Mouse (Mus musculus): ENCODE results near the gene Tmsb4x. TPM values are rescaled to one million over a fixed set of nuclear protein-coding genes. Genes with fewer than 3 reads are reported as not detected.

Tmsb4x gene
- polyA plus RNA-seq, 1 experiment, result 1,421 TPM

DNA sequence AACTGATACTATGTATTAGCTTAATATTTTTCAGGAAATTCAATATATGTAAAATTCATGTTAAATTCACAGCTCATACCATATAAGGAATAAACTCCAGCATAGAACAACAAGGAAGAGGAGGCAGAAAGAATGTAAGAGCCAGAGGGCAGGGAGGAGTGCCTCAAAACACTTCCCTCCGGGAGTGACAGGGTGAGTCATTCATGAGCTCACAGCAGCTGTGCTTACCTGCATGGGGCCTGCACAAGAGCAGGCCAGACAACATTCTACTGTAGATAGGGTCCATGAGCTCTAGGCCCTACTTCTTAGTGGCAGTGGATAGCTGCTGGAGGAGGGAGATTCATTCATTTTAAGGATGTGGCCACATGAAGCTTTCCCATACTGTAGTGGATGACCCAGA lies 20.7 kb upstream of the Tmsb4x start:
- H3K4me3 ChIP-seq (ENCODE audit: insufficient read depth, poor library complexity, severe bottlenecking), result no peak overlapping the region
- TF ChIP-seq MYOD1 (IDR thresholded peaks at IDR 0.05; ENCODE audit: control insufficient read depth, insufficient read length, low read depth) (peak; percentile 81), FOSL1 (IDR thresholded peaks at IDR 0.05; ENCODE audit: insufficient read depth, low read length, poor library complexity, severe bottlenecking) (no peak)
- no peaks in the 10 kb centered on the region for H3K36me3 ChIP-seq (ENCODE audit: control insufficient read depth, insufficient read depth)
- H3K27me3 ChIP-seq (ENCODE audit: control insufficient read depth, insufficient read depth, insufficient read length), result no peaks in the 10 kb centered on the region
- H3ac ChIP-seq (ENCODE audit: control insufficient read depth, insufficient read length, low read depth), result no peak overlapping the region
- H3K79me3 ChIP-seq (ENCODE audit: low read depth), result no peaks in the 10 kb centered on the region
- H3K79me2 ChIP-seq (ENCODE audit: control insufficient read depth, insufficient read depth), result no peaks in the 10 kb centered on the region

DNA sequence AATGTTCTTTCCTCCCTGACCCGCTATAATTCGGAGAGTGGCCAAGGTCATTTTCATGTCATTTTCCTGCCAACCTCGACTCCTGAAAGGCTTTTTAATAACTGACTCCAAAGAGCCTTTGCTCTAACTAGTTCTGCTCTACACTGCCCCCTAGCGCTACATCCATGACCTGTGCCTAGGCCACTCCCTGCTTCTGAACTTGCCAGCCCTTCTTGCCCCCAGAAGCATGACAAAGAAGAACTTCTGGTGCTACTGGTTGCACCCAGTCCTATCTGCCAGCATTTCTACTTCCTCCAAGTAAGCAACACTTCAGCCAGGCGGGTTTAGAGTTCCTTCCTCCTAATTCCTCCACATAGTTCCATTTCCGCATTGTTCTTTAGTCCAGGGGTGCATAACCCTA lies 20.1 kb upstream of the Tmsb4x start:
- Histone ChIP-seq H3K79me2 (ENCODE audit: control insufficient read depth, insufficient read depth) (no peaks in the 10 kb centered on the region), H3K36me3 (ENCODE audit: control insufficient read depth, insufficient read depth) (no peaks in the 10 kb centered on the region), H3ac (ENCODE audit: control insufficient read depth, insufficient read length, low read depth) (no peak overlapping the region), H3K27me3 (ENCODE audit: control insufficient read depth, insufficient read depth, insufficient read length) (no peaks in the 10 kb centered on the region), H3K4me3 (ENCODE audit: insufficient read depth, poor library complexity, severe bottlenecking) (no peak overlapping the region), H3K79me3 (ENCODE audit: low read depth) (no peaks in the 10 kb centered on the region)
- no peak for TF ChIP-seq CTCF (IDR thresholded peaks at IDR 0.05; ENCODE audit: control insufficient read depth, insufficient read depth, insufficient read length)

DNA sequence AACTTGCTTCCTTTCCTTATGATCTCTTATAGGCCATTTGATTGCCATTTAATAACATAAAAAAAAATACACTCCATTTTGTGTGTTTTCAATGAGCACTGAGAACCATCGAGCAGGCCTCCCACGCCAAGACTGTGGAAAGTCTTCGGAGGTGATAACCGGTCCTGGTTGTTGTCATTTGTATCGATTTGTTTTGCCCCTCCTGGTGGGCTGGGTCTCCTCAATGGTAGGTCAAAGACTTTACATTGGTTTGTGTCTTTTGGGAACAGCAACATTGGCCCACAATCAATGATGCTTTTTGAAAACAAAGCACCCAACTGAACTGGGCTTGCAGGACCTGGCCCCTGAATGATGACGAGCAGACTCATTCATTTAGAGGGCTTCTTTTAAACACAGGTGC lies 18.6 kb upstream of the Tmsb4x start:
- Histone ChIP-seq H3K79me3 (ENCODE audit: low read depth) (no peaks in the 10 kb centered on the region), H3K36me3 (ENCODE audit: control insufficient read depth, insufficient read depth) (no peaks in the 10 kb centered on the region), H3K4me3 (ENCODE audit: insufficient read depth, poor library complexity, severe bottlenecking) (no peak overlapping the region), H3K79me2 (ENCODE audit: control insufficient read depth, insufficient read depth) (no peaks in the 10 kb centered on the region), H3K27me3 (ENCODE audit: control insufficient read depth, insufficient read depth, insufficient read length) (no peaks in the 10 kb centered on the region), H3ac (ENCODE audit: control insufficient read depth, insufficient read length, low read depth) (no peak overlapping the region)
- TF ChIP-seq FOSL1 (IDR thresholded peaks at IDR 0.05; ENCODE audit: insufficient read depth, low read length, poor library complexity, severe bottlenecking), result no peak
- no peak for TF ChIP-seq CEBPB (IDR thresholded peaks at IDR 0.05; ENCODE audit: low read depth)
- no peak for TF ChIP-seq CTCF (IDR thresholded peaks at IDR 0.05; ENCODE audit: control insufficient read depth, insufficient read depth, insufficient read length)
- no peak for TF ChIP-seq MAX (IDR thresholded peaks at IDR 0.05)
- no peak for TF ChIP-seq MYOG (IDR thresholded peaks at IDR 0.05; ENCODE audit: control insufficient read depth, extremely low read depth, insufficient read length)

DNA sequence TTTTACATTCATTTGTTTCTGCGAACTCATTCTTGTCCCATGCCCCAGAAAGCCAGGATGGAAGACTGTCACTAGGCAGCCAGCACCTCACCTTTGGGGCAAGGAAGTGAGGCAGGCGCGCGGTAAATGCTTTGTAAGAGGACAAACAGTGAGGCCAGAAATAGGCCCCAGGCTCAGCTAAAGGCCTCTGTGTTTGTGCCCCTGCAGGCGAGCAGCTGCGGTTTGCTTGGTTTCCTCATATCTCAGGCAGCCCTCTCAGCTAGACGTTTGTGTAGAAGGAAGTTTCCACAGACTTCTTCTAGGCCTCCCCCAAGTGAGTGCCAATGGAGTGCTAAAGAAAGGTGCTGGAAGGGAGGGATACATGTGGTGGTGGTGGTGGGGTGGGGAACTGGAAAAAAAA lies 18.0 kb upstream of the Tmsb4x start:
- Histone ChIP-seq H3K27me3 (ENCODE audit: control insufficient read depth, insufficient read depth, insufficient read length) (no peaks in the 10 kb centered on the region), H3K4me3 (ENCODE audit: insufficient read depth, poor library complexity, severe bottlenecking) (no peak overlapping the region), H3ac (ENCODE audit: control insufficient read depth, insufficient read length, low read depth) (no peak overlapping the region), H3K79me2 (ENCODE audit: control insufficient read depth, insufficient read depth) (no peaks in the 10 kb centered on the region), H3K36me3 (ENCODE audit: control insufficient read depth, insufficient read depth) (no peaks in the 10 kb centered on the region), H3K79me3 (ENCODE audit: low read depth) (no peaks in the 10 kb centered on the region)
- TF ChIP-seq FOSL1 (IDR thresholded peaks at IDR 0.05; ENCODE audit: insufficient read depth, low read length, poor library complexity, severe bottlenecking) (no peak), CEBPB (IDR thresholded peaks at IDR 0.05; ENCODE audit: low read depth) (no peak), USF1 (IDR thresholded peaks at IDR 0.05; ENCODE audit: low read depth) (no peak), MYOG (IDR thresholded peaks at IDR 0.05; ENCODE audit: control insufficient read depth, extremely low read depth, insufficient read length) (no peak), CTCF (IDR thresholded peaks at IDR 0.05; ENCODE audit: control insufficient read depth, insufficient read depth, insufficient read length) (no peak), MAX (IDR thresholded peaks at IDR 0.05) (no peak), MYOD1 (IDR thresholded peaks at IDR 0.05; ENCODE audit: control insufficient read depth, insufficient read length, low read depth) (no peak)

DNA sequence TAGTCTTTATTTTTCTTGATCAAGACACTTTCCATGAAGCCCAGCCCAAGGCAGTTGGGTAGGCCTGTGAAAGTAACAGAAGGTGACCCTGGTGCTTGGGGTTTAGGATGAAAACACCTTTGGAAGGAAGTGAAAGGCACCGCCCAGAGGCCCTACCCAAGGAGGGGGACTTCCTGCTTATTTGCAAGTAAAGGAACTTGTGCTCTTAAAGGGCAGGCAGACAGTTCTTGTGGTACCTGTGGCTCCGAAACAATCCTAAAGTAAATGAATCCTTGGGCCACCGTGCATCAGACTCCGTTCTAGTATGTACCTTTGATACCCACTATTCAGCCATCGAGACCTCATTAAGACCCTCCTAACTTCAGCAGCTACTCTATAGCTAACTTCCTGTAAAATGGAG lies 17.5 kb upstream of the Tmsb4x start:
- Histone ChIP-seq H3K4me3 (ENCODE audit: insufficient read depth, poor library complexity, severe bottlenecking) (no peak overlapping the region), H3K79me2 (ENCODE audit: control insufficient read depth, insufficient read depth) (no peaks in the 10 kb centered on the region), H3K36me3 (ENCODE audit: control insufficient read depth, insufficient read depth) (no peaks in the 10 kb centered on the region), H3K79me3 (ENCODE audit: low read depth) (no peaks in the 10 kb centered on the region), H3K27me3 (ENCODE audit: control insufficient read depth, insufficient read depth, insufficient read length) (no peaks in the 10 kb centered on the region), H3ac (ENCODE audit: control insufficient read depth, insufficient read length, low read depth) (no peak overlapping the region)
- TF ChIP-seq MAX (IDR thresholded peaks at IDR 0.05) (no peak), CTCF (IDR thresholded peaks at IDR 0.05; ENCODE audit: control insufficient read depth, insufficient read depth, insufficient read length) (no peak), CEBPB (IDR thresholded peaks at IDR 0.05; ENCODE audit: low read depth) (no peak), FOSL1 (IDR thresholded peaks at IDR 0.05; ENCODE audit: insufficient read depth, low read length, poor library complexity, severe bottlenecking) (no peak), USF1 (IDR thresholded peaks at IDR 0.05; ENCODE audit: low read depth) (no peak), MYOD1 (IDR thresholded peaks at IDR 0.05; ENCODE audit: control insufficient read depth, insufficient read length, low read depth) (no peak)

DNA sequence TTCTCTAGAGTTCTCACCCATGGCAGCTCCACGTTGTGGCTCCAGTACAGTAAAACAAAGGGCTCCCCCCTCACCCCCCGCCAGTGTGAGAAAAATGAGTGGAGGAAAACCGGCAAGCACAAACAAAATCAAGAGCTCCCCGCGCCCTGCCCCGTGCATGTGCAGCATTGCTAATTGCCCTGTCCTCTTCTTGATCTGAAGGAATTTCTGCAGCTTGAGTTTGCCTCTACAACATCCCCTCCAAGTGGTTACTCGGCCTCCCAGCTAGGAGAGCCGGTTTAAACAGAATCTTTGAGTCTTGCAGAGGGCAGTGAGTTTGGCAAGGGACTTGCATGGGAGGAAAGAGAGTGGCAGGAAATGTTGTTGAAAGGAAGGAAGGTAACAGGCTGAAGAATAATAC lies 3.6 kb upstream of the Tmsb4x start:
- Histone ChIP-seq H3ac (ENCODE audit: control insufficient read depth, insufficient read length, low read depth) (no peak overlapping the region), H3K79me2 (ENCODE audit: control insufficient read depth, insufficient read depth) (peaks cover 12% of the 10 kb centered on the region), H3K36me3 (ENCODE audit: control insufficient read depth, insufficient read depth) (no peaks in the 10 kb centered on the region), H3K79me3 (ENCODE audit: low read depth) (peaks cover 8% of the 10 kb centered on the region), H3K4me3 (ENCODE audit: insufficient read depth, poor library complexity, severe bottlenecking) (no peak overlapping the region), H3K27me3 (ENCODE audit: control insufficient read depth, insufficient read depth, insufficient read length) (no peaks in the 10 kb centered on the region)
- TF ChIP-seq CEBPB (IDR thresholded peaks at IDR 0.05; ENCODE audit: low read depth) (no peak), MAX (IDR thresholded peaks at IDR 0.05) (no peak), USF1 (IDR thresholded peaks at IDR 0.05; ENCODE audit: low read depth) (no peak)

Measured in C2C12 (cell line).